Mouse (Mus musculus): Measurements from ENCODE around the gene Eng. TPM values are rescaled to one million over a fixed set of nuclear protein-coding genes. Genes with fewer than 3 reads are reported as not detected.

Gene Eng
- polyA plus RNA-seq, 1 experiment from 2014 or later = 83.8 TPM

DNA sequence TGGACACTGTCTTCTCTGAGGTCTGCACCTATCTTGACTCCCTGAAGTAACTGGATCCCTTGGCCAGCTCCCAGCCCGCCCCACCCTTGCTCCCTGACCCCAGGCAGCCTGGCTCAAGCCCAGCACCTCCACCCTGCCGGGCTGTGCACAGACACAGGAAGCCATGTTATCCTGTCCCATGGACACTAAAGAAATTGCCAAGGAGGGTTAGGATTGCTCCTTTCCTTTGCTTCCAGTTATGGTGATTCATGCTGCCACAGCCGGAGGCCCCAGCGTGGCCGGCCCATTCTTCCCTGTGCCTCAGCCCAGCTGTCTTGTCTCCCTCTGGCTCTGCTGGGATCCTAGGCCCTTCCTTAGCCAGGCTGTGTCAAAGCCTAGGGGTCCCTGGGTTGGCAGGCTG, 12.7 kb upstream of the Eng start:
- Histone ChIP-seq H3K27me3 (no peaks in the 10 kb centered on the region), H3K27ac (replicated peaks) (peak overlapping the region; percentile 40; the same call in 1 of the 2 replicates), H3K4me1 (peaks cover 43% of the 10 kb centered on the region), H3K36me3 (no peaks in the 10 kb centered on the region), H3K9me3 (replicated peaks) (no peaks in the 10 kb centered on the region), H3K4me3 (replicated peaks) (no peak overlapping the region), H3K4me2 (replicated peaks) (no peak overlapping the region), H3K9ac (no peak overlapping the region)
- no peak for ATAC-seq (ENCODE audit: insufficient number of reproducible peaks, low FRiP score, low TSS enrichment, low read depth)
- WGBS = 71% methylated on average over 5 of the region's 5 CpGs

- Histone ChIP-seq H3K27ac (replicated peaks) (no peak overlapping the region), H3K4me3 (replicated peaks) (no peak overlapping the region), H3K36me3 (no peaks in the 10 kb centered on the region), H3K27me3 (no peaks in the 10 kb centered on the region), H3K9me3 (replicated peaks) (no peaks in the 10 kb centered on the region), H3K4me1 (peaks cover 35% of the 10 kb centered on the region), H3K4me2 (replicated peaks) (no peak overlapping the region), H3K9ac (no peak overlapping the region)
- no peak for ATAC-seq (ENCODE audit: insufficient number of reproducible peaks, low FRiP score, low TSS enrichment, low read depth)
- 82% methylated on average over 10 of the region's 10 CpGs for WGBS
Observed at GRCm38 (mm10) chr2:32634277-32635105, 11.9 kb upstream of the Eng start.

GRCm38 (mm10) chr2:32636617-32637016, 9.8 kb upstream of the Eng start:
- no peaks in the 10 kb centered on the region for H3K9me3 ChIP-seq (replicated peaks)
- WGBS = 78% methylated on average over 7 of the region's 7 CpGs
- H3K9ac ChIP-seq = no peak overlapping the region
- peaks cover 29% of the 10 kb centered on the region for H3K4me1 ChIP-seq
- H3K27me3 ChIP-seq = no peaks in the 10 kb centered on the region
- ATAC-seq (ENCODE audit: insufficient number of reproducible peaks, low FRiP score, low TSS enrichment, low read depth) = no peak
- H3K4me2 ChIP-seq (replicated peaks) = no peak overlapping the region
- H3K27ac ChIP-seq (replicated peaks) = no peak overlapping the region
- no peaks in the 10 kb centered on the region for H3K36me3 ChIP-seq
- no peak overlapping the region for H3K4me3 ChIP-seq (replicated peaks)

DNA sequence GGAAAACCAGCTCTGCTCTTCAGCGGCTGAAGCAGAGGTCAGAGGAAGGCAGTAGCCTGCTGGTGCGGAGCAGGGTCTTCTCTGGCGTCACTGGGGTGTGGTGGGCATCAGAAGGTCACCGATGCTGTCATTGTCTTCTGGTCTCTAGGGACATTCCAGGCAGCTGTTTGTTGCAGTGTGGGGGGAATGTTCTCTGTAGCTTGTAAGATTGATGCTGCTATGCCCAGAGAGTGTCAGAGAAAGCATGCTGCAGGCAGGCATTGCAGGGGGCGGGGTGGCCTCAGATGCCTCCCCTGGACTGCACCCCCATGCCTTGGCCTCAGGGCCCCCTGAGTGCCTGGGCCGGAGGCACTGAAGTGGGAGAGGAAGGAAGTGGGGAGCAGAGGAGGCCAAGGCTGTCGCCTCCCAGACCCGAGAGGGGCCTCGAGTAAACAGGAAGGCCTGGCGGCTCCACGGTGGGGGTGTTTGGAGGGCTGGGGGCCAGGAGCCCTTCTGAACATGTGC, 8.6 kb upstream of the Eng start:
- Histone ChIP-seq H3K9ac (no peak overlapping the region), H3K36me3 (no peaks in the 10 kb centered on the region), H3K27me3 (no peaks in the 10 kb centered on the region), H3K9me3 (replicated peaks) (no peaks in the 10 kb centered on the region), H3K4me2 (replicated peaks) (no peak overlapping the region), H3K4me1 (peaks cover 29% of the 10 kb centered on the region), H3K27ac (replicated peaks) (peak overlapping the region; percentile 41; the same call in 1 of the 2 replicates), H3K4me3 (replicated peaks) (no peak overlapping the region)
- WGBS = 15% methylated on average over 11 of the region's 11 CpGs
- ATAC-seq (ENCODE audit: insufficient number of reproducible peaks, low FRiP score, low TSS enrichment, low read depth) = peak; percentile 60

DNA sequence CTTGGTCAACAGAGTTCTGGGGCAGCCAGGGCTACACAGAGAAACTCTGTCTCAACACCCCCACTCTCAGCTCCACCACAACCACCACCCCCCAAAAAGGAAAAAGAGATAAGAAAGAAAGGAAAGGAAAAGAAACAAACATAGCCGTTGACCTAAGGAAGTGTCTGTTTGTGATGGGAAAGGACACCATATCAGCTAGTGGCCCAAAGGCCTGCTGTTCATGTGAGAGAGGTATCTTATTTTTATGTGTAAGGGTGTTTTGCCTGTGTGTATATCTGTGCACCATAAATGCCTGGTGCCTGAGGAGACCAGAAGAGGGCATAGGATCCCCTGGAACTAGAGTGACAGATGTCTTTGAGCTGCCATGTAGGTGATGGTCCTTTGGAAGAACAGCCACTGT, 6.8 kb upstream of the Eng start:
- no peaks in the 10 kb centered on the region for H3K36me3 ChIP-seq
- no peak overlapping the region for H3K9ac ChIP-seq
- ATAC-seq (ENCODE audit: insufficient number of reproducible peaks, low FRiP score, low TSS enrichment, low read depth) = no peak
- no peaks in the 10 kb centered on the region for H3K27me3 ChIP-seq
- no peak overlapping the region for H3K4me3 ChIP-seq (replicated peaks)
- H3K9me3 ChIP-seq (replicated peaks) = no peaks in the 10 kb centered on the region
- peaks cover 20% of the 10 kb centered on the region for H3K4me1 ChIP-seq
- 69% methylated on average over 1 of the region's 1 CpGs for WGBS
- H3K27ac ChIP-seq (replicated peaks) = no peak overlapping the region
- H3K4me2 ChIP-seq (replicated peaks) = no peak overlapping the region

- Histone ChIP-seq H3K27ac (replicated peaks) (no peak overlapping the region), H3K4me3 (replicated peaks) (no peak overlapping the region), H3K9ac (no peak overlapping the region), H3K9me3 (replicated peaks) (no peaks in the 10 kb centered on the region), H3K27me3 (no peaks in the 10 kb centered on the region), H3K36me3 (no peaks in the 10 kb centered on the region), H3K4me2 (replicated peaks) (no peak overlapping the region), H3K4me1 (peaks cover 25% of the 10 kb centered on the region)
- WGBS = 57% methylated on average over 6 of the region's 6 CpGs
- no peak for ATAC-seq (ENCODE audit: insufficient number of reproducible peaks, low FRiP score, low TSS enrichment, low read depth)
Observed at GRCm38 (mm10) chr2:32640550-32641051, 5.8 kb upstream of the Eng start.

- Histone ChIP-seq H3K27me3 (no peaks in the 10 kb centered on the region), H3K9me3 (replicated peaks) (no peaks in the 10 kb centered on the region), H3K4me3 (replicated peaks) (no peak overlapping the region), H3K27ac (replicated peaks) (no peak overlapping the region), H3K4me2 (replicated peaks) (no peak overlapping the region), H3K36me3 (no peaks in the 10 kb centered on the region), H3K4me1 (peaks cover 37% of the 10 kb centered on the region), H3K9ac (no peak overlapping the region)
- 79% methylated on average over 5 of the region's 5 CpGs for WGBS
- ATAC-seq (ENCODE audit: insufficient number of reproducible peaks, low FRiP score, low TSS enrichment, low read depth) = no peak
Observed at GRCm38 (mm10) chr2:32641810-32642209, 4.6 kb upstream of the Eng start.

DNA sequence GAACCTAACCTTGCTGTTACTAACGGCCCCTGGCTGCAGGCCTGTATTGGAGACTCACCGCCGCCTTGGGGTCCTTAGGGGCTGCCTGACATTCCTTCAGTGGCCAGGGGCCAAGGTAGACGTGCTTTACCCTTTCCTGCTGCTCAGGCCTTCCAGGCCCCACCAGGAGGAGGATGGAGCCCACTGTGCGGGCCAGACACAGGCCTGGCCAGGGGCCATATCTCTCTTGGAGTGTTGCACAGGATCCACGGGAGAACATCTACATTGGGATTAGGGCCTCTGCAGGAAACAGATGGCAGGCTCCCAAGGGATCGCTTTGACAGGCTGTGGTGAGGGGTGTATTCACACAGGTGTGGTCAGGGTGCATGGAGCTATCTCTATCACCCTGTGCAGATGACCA, 3.6 kb upstream of the Eng start:
- ATAC-seq (ENCODE audit: insufficient number of reproducible peaks, low FRiP score, low TSS enrichment, low read depth) = no peak

GRCm38 (mm10) chr2:32644083-32644482, 2.3 kb upstream of the Eng start:
- H3K27me3 ChIP-seq = no peaks in the 10 kb centered on the region
- 72% methylated on average over 9 of the region's 9 CpGs for WGBS
- no peaks in the 10 kb centered on the region for H3K36me3 ChIP-seq
- H3K27ac ChIP-seq (replicated peaks) = no peak overlapping the region
- peaks cover 47% of the 10 kb centered on the region for H3K4me1 ChIP-seq
- H3K9ac ChIP-seq = no peak overlapping the region
- ATAC-seq (ENCODE audit: insufficient number of reproducible peaks, low FRiP score, low TSS enrichment, low read depth) = no peak
- H3K4me3 ChIP-seq (replicated peaks) = no peak overlapping the region
- H3K4me2 ChIP-seq (replicated peaks) = no peak overlapping the region
- no peaks in the 10 kb centered on the region for H3K9me3 ChIP-seq (replicated peaks)

More for the DNA sequence above, 3.6 kb upstream of the Eng start:
- Histone ChIP-seq H3K27ac (replicated peaks) (no peak overlapping the region), H3K9me3 (replicated peaks) (no peaks in the 10 kb centered on the region), H3K36me3 (no peaks in the 10 kb centered on the region), H3K4me2 (replicated peaks) (no peak overlapping the region), H3K4me3 (replicated peaks) (no peak overlapping the region), H3K4me1 (peaks cover 44% of the 10 kb centered on the region), H3K9ac (no peak overlapping the region), H3K27me3 (no peaks in the 10 kb centered on the region)
- 55% methylated on average over 7 of the region's 7 CpGs for WGBS

DNA sequence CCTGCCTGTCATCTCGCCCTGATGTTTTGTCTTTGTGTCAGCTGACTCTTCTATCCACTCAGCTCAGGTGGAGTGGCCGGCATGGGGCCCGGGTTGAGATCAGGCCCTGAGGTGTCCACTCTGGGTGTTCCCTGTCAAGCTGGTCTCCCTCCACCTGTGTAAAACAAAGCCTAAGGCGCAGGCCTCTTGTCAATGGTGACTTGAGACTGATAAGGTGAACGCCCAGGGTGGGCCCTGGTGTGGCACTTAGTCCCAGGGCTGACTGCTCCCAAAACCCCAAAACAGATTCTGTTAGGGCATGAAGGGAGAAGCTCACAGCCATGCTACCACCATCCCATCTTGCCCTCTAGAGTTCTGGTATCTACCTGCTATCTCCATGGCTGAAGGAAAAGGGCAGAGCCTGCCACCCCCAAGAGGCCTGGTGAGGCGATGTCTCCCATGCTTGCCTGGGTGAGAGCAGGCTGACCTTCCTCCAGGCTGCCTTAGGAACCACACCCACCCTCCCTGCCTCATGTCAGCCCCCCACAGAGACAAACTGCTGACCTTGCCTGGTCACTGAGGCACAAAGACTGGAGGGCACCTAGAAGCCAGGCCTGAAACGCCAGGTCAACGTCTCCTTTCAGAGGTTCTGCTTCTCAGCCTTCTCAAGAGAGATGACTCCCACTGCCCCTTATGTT, 1.5 kb upstream of the Eng start:
- Histone ChIP-seq H3K4me1 (peaks cover 48% of the 10 kb centered on the region), H3K27me3 (no peaks in the 10 kb centered on the region), H3K36me3 (no peaks in the 10 kb centered on the region), H3K9ac (no peak overlapping the region), H3K9me3 (replicated peaks) (no peaks in the 10 kb centered on the region), H3K4me2 (replicated peaks) (no peak overlapping the region), H3K27ac (replicated peaks) (0 out of 2 replicates have a peak overlapping the region, but pooled peaks have one; percentile 85), H3K4me3 (replicated peaks) (no peak overlapping the region)
- WGBS = 85% methylated on average over 8 of the region's 8 CpGs
- ATAC-seq (ENCODE audit: insufficient number of reproducible peaks, low FRiP score, low TSS enrichment, low read depth) = no peak

- Histone ChIP-seq H3K4me2 (replicated peaks) (no peak overlapping the region), H3K36me3 (no peaks in the 10 kb centered on the region), H3K27me3 (no peaks in the 10 kb centered on the region), H3K4me3 (replicated peaks) (no peak overlapping the region), H3K27ac (replicated peaks) (peak overlapping the region; percentile 85), H3K9me3 (replicated peaks) (no peaks in the 10 kb centered on the region), H3K9ac (no peak overlapping the region), H3K4me1 (peaks cover 48% of the 10 kb centered on the region)
- WGBS = 70% methylated on average over 3 of the region's 3 CpGs
- no peak for ATAC-seq (ENCODE audit: insufficient number of reproducible peaks, low FRiP score, low TSS enrichment, low read depth)
Observed at GRCm38 (mm10) chr2:32645647-32646046, 748 bp upstream of the Eng start.

Measured in embryonic facial prominence, embryonic 15.5 days (tissue).